Mouse (Mus musculus): ENCODE measurements at regions not wholly inside any gene's neighbourhood (a gene's known extent, or its start where the extent isn't known, plus 50 kb on each side); places are given as distances from the start of the nearest gene placed in this dataset.

GRCm38 (mm10) chr8:89468782-89469220 is 424.8 kb upstream of the Sall1 start:
- no peak for TF ChIP-seq GATA1 (IDR thresholded peaks at IDR 0.05; ENCODE audit: low read length)
- no peak for TF ChIP-seq TAL1 (IDR thresholded peaks at IDR 0.05; ENCODE audit: low read length)

Measured in erythroblast, embryonic 14.5 days (primary cell).